Mouse (Mus musculus) embryonic fibroblast, embryonic 13.5 days (primary cell): ENCODE measurements around the gene Lrrc38.

ENCODE experiments used
- CTCF ChIP-seq: IDR thresholded peaks from 2 replicates; pipeline ENCODE4 v1.5.1; 2011; ENCODE audit warnings: mild to moderate bottlenecking, control low read depth, low read length, moderate library complexity, borderline replicate concordance; ENCODE audit not compliant: insufficient read depth
- POLR2A ChIP-seq: IDR thresholded peaks from 2 replicates; pipeline ENCODE4 v1.6.1; 2011; ENCODE audit warnings: low read depth, mild to moderate bottlenecking, control low read depth, low read length, moderate library complexity

DNA sequence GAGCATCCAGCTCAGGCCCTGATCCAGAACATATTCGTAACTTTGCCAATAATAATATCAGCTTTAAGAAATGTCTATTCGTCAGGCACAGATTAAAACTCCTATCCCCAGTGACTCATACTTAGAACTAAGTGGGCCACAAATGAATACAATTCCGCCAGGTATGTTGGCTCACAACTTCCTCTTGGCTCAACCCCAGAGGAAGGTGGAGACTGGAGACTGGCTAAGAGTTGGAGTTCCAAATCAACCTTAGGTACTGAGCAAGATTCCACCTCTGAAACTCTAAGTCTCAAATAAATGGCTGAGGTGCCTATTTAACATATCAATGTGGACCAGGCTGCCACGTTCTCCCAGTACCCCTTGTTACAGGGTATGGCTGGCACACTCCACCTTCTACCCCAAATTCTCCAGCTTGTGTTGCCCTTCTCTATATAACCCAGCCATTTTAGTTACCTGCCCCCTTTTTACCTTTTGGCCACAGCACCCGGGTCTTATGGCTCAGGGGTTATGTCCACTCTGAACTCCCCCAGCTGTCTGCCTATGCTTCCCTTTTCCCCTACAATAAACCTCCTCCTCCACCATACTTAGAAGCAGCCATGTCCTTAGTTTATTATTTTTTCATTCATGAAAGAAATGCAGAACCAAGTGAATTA lies 62.1 kb downstream of the Lrrc38 start:
- TF ChIP-seq CTCF (no peak), POLR2A (no peak; the same call in 1 of the 2 replicates)
